Mouse (Mus musculus) liver, postnatal 0 days (tissue): ENCODE data around the gene Chp2. TPM values are rescaled to one million over a fixed set of nuclear protein-coding genes. Genes with fewer than 3 reads are reported as not detected.
A peak's percentile ranks its signal among the peaks of the same experiment; 100 is the strongest.

ENCODE experiments used
- ATAC-seq: fragments of 200-750 bp; cut with Nextera tagmentation; 2 replicates; pipeline ENCODE4 v1.8.0; 2017; ENCODE audit warnings: mild to moderate bottlenecking, moderate library complexity
- DNase-seq: peaks from one replicate; pipeline ENCODE4 v3.0.0-alpha.2; 2016
- H3K27ac ChIP-seq: fragments of 300-500 bp; sonication (generic); 2 replicates; pipeline ENCODE4 v1.5.1; 2014; ENCODE audit warnings: antibody characterized with exemption, moderate library complexity, mild to moderate bottlenecking, low read depth
- H3K27me3 ChIP-seq: fragments of 300-500 bp; sonication (generic); 2 replicates; pipeline ENCODE4 v1.6.1; 2014; ENCODE audit warnings: low read length, control low read depth, mixed read lengths; ENCODE audit not compliant: insufficient read depth
- H3K36me3 ChIP-seq: fragments of 300-500 bp; sonication (generic); replicated peaks from 2 replicates; pipeline ENCODE4 v1.6.1; 2014; ENCODE audit warnings: mild to moderate bottlenecking, control low read depth, low read length, moderate library complexity, mixed read lengths; ENCODE audit not compliant: insufficient read depth
- H3K4me1 ChIP-seq: fragments of 300-500 bp; sonication (generic); 2 replicates; pipeline ENCODE4 v1.6.1; 2014; ENCODE audit warnings: antibody characterized with exemption, mild to moderate bottlenecking, control low read depth; ENCODE audit not compliant: insufficient read depth
- H3K4me2 ChIP-seq: fragments of 300-500 bp; sonication (generic); 2 replicates; pipeline ENCODE4 v1.6.1; 2014; ENCODE audit warnings: low read depth, mild to moderate bottlenecking, low read length, moderate library complexity, mixed read lengths
- H3K4me3 ChIP-seq: fragments of 300-500 bp; sonication (generic); 2 replicates; pipeline ENCODE4 v1.5.1; 2014; ENCODE audit warnings: low read depth, low read length
- H3K9ac ChIP-seq: fragments of 300-500 bp; sonication (generic); replicated peaks from 2 replicates; pipeline ENCODE4 v1.6.1; 2014; ENCODE audit warnings: mild to moderate bottlenecking, moderate library complexity
- H3K9me3 ChIP-seq: fragments of 300-500 bp; sonication (generic); 2 replicates; pipeline ENCODE4 v1.6.1; 2016; ENCODE audit warnings: mild to moderate bottlenecking, control low read depth, low read length, mixed read lengths
- CTCF ChIP-seq: sonication (generic); IDR thresholded peaks from 2 replicates; pipeline ENCODE4 v1.5.1; 2016; ENCODE audit warnings: antibody characterized with exemption, low read depth
- EP300 ChIP-seq: IDR thresholded peaks from 2 replicates; pipeline ENCODE4 v1.6.1; 2016; ENCODE audit warnings: antibody characterized with exemption, low read depth, mild to moderate bottlenecking
- WGBS: fragments of 180-500 bp; shearing (Covaris S2); extraction: QIAGEN DNeasy Blood & Tissue Kit; methylation state at CpG from one replicate; pipeline ENCODE4 v1.1.7; 2014; ENCODE audit not compliant: insufficient replicate concordance; 5-methylcytosine and 5-hydroxymethylcytosine counted together
- polyA plus RNA-seq: library from polyadenylated mRNA; unstranded; fragments of >200 nt; fragmentation: Nextera tagmentation; extraction: Ambion mirVana; gene quantifications from 2 replicates; pipeline ENCODE4 v1.2.1, GENCODE M21; 2015

Chp2 gene
- 2.1 and 2.9 TPM in 2 replicates for polyA plus RNA-seq

DNA sequence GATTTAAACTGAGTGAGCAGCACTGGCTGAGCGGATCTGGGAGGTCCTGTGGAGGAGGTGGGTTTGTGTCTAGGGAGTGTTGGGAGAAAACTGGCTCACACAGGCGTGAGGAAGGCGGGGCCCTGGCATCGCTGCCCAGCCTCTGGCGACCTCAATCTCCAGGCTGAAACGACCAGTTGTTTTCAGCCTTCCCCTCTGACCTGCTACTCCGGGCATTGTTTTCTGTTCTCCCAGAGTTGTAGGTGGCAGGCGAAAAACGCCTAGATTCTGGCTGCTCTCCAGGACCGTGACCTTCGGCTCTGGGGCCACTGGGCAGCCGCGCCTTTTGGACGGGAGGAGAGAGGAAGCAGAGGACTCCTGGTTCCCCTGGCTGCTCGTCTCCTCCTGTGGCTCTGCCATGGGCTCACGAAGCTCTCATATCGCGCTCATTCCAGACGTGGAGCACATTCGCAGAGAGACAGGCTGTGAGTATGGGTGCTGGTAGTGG, at the start of gene Chp2:
Gene Chp2 (plus strand): TSS at position 182 of the 487 bp plus-strand sequence.
- Histone ChIP-seq H3K9ac (peak within 1 kb of the TSS; percentile 38), H3K4me1 (no peaks in the 10 kb centered on the region), H3K4me3 (peak within 1 kb of the TSS; percentile 33; the same call in 1 of the 2 replicates), H3K4me2 (peak within 1 kb of the TSS; percentile 64), H3K9me3 (no peaks in the 10 kb centered on the region), H3K36me3 (no peaks in the 10 kb centered on the region), H3K27ac (peak within 1 kb of the TSS; percentile 16; the same call in 1 of the 2 replicates), H3K27me3 (no peaks in the 10 kb centered on the region)
- DNase-seq (peak; percentile 72), ATAC-seq (peak; percentile 75)
- 15% methylated on average over 20 of the region's 20 CpGs for WGBS
- TF ChIP-seq CTCF (no peak), EP300 (no peak)

DNA sequence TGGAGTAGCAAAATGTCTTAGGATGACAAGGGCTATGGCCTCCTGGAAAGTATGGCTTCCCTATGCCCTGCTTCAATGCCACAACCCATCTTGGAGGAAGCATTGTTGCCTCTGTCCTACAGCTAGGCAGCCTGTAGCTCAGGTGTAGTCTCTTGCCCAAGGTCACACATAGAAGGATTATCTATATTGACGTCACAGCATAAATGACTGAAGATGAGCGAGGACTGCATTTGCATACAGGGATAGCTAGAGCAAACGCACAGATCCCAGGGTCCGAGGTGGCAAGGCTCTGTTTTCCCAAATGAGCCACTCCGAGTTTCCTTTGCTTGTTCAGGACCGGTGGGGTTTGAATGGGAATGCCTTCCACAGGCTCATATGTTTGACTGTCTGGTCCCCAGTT, 48.6 kb upstream of the Chp2 start:
- 86% methylated on average over 6 of the region's 6 CpGs for WGBS
- no peak for ATAC-seq

DNA sequence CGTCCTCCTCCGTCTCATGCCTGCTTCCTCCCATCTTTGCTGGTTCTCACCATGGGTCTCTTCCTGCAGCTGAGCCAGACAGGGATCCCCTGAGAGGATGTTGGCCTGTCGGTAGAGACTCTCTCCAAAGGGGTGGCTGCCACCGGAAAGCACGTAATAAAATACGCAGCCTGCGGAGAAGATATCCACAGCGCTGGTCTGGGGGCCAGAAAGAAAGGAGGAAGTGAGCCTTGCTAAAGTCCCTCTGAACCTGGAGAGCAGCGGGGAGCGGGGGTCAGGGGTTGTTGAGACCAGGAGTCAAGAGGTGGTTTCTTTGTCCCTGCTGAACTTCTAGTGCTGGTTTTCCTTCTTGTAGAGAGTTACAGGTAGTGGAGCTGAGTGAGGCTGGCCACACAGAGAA, 47.7 kb upstream of the Chp2 start:
- TF ChIP-seq EP300 (no peak), CTCF (no peak)
- no peak overlapping the region for H3K4me3 ChIP-seq
- no peaks in the 10 kb centered on the region for H3K4me1 ChIP-seq
- H3K4me2 ChIP-seq: no peak overlapping the region
- H3K9ac ChIP-seq: no peak overlapping the region
- no peak for ATAC-seq
- no peak for DNase-seq
- H3K27ac ChIP-seq: no peak overlapping the region
- WGBS: 51% methylated on average over 10 of the region's 10 CpGs
- no peaks in the 10 kb centered on the region for H3K9me3 ChIP-seq
- H3K36me3 ChIP-seq: peaks cover 40% of the 10 kb centered on the region
- H3K27me3 ChIP-seq: no peaks in the 10 kb centered on the region

More for the DNA sequence above, 48.6 kb upstream of the Chp2 start:
- Histone ChIP-seq H3K4me1 (no peaks in the 10 kb centered on the region), H3K27ac (no peak overlapping the region), H3K36me3 (peaks cover 49% of the 10 kb centered on the region), H3K4me3 (no peak overlapping the region), H3K4me2 (no peak overlapping the region), H3K9ac (no peak overlapping the region), H3K27me3 (no peaks in the 10 kb centered on the region), H3K9me3 (no peaks in the 10 kb centered on the region)
- no peak for DNase-seq
- no peak for TF ChIP-seq EP300
- no peak for TF ChIP-seq CTCF

DNA sequence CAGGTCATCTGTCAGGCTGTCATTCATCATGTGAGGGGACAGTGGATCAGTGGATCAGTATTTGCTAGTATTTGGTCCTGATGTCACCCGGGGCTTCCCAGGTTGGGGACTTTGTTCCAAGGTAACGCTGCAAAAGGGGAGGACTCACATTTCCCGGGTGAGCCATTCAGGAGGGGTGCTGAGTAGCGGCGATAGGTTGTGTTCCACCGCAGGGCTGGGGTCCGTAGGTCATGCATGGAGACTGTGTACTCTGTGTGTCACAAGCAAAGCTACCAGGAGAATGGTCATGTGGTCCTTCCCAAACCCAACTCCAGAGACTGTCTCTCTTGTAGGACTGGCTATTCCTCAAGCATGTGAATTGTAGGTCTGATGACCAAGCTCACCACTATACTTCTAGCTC, 38.6 kb upstream of the Chp2 start:
- no peak for DNase-seq
- H3K9ac ChIP-seq: no peak overlapping the region
- TF ChIP-seq EP300 (no peak), CTCF (no peak)
- no peaks in the 10 kb centered on the region for H3K4me1 ChIP-seq
- H3K27ac ChIP-seq: no peak overlapping the region
- no peaks in the 10 kb centered on the region for H3K27me3 ChIP-seq
- 70% methylated on average over 7 of the region's 7 CpGs for WGBS
- H3K9me3 ChIP-seq: no peaks in the 10 kb centered on the region
- ATAC-seq: peak; percentile 76
- H3K4me3 ChIP-seq: no peak overlapping the region
- no peaks in the 10 kb centered on the region for H3K36me3 ChIP-seq
- H3K4me2 ChIP-seq: no peak overlapping the region

DNA sequence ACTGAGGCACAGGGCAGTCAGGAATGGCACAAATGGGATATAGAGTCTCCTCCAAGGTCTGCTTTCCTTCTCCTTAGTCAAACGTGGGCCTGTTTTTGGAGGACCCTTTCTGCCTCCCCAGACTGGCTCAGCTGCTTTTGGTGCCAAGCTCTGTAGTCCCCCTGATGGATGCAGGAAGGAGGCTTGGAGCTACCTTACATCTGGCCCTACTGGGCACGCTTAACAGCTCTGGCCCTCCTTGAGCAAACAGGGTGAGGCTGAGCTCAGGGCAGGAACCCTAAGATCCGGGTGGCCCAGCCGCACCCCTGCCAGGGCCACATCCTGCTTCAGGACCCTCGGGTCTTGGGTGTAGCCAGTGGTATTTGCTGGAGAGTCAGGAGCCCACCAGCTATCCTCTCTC, 34.7 kb upstream of the Chp2 start:
- TF ChIP-seq CTCF (no peak), EP300 (no peak)
- H3K4me3 ChIP-seq: no peak overlapping the region
- no peak overlapping the region for H3K4me2 ChIP-seq
- H3K36me3 ChIP-seq: no peaks in the 10 kb centered on the region
- WGBS: 62% methylated on average over 5 of the region's 5 CpGs
- H3K4me1 ChIP-seq: no peaks in the 10 kb centered on the region
- no peak overlapping the region for H3K9ac ChIP-seq
- ATAC-seq (no peak), DNase-seq (no peak)
- H3K9me3 ChIP-seq: no peaks in the 10 kb centered on the region
- no peaks in the 10 kb centered on the region for H3K27me3 ChIP-seq
- H3K27ac ChIP-seq: no peak overlapping the region

DNA sequence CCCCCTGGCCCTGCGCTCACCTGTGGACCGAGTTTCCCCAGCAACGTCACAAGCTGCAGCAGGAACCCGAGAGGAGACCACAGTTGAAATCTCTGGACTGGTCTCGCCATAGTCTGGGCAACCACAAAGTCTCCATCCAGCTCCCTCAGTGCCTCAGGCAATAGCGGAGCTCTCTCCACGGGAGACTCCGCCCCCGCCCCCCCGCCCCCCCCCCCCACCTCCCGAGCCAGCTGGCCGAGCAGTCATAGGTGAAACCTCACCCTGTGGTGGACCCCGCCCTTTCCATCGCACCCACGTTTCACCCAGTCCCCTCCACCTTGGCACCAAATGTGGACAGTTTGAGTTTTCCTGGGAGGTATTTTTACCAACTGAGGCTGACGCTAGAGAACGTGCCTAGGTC, 33.3 kb upstream of the Chp2 start, which contains the start of gene Ern2:
Gene Ern2 (minus strand): TSS at position 165 of the 400 bp plus-strand sequence.
- no peak within 1 kb of the TSS for H3K27ac ChIP-seq
- no peaks in the 10 kb centered on the region for H3K4me1 ChIP-seq
- no peaks in the 10 kb centered on the region for H3K9me3 ChIP-seq
- TF ChIP-seq CTCF (no peak), EP300 (no peak)
- no peaks in the 10 kb centered on the region for H3K36me3 ChIP-seq
- ATAC-seq (no peak), DNase-seq (no peak)
- H3K4me2 ChIP-seq: no peak within 1 kb of the TSS
- H3K4me3 ChIP-seq: no peak within 1 kb of the TSS
- 28% methylated on average over 14 of the region's 17 CpGs for WGBS
- H3K27me3 ChIP-seq: no peaks in the 10 kb centered on the region
- no peak within 1 kb of the TSS for H3K9ac ChIP-seq

DNA sequence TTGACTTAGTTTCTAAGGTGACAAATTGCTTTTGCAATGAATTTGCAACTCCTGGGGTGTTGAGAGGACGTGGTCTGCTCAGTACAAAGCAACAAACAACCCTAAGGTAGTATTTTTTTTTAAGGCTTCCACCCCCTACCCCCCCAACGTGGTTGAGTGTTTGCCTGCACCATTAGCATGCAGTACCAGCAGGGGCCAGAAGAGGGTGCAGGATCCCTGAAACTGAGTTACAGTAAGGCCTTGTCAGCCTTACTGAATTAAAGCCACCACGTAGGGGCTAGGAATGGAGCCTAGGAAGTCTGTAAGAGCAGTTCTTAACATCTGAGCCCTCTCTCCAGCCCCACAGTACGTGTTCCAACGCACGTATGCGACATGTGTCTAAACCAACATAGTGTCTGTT, 29.8 kb upstream of the Chp2 start:
- no peak overlapping the region for H3K4me3 ChIP-seq
- TF ChIP-seq CTCF (peak; percentile 90), EP300 (no peak)
- no peak overlapping the region for H3K9ac ChIP-seq

More for the DNA sequence above, 29.8 kb upstream of the Chp2 start:
- Histone ChIP-seq H3K9me3 (no peaks in the 10 kb centered on the region), H3K4me2 (no peak overlapping the region), H3K27ac (no peak overlapping the region), H3K27me3 (no peaks in the 10 kb centered on the region), H3K36me3 (no peaks in the 10 kb centered on the region), H3K4me1 (no peaks in the 10 kb centered on the region)
- DNase-seq (peak; percentile 79), ATAC-seq (no peak)
- 29% methylated on average over 7 of the region's 7 CpGs for WGBS
